Mouse (Mus musculus) lung, embryonic 16.5 days (tissue): ENCODE data around the gene Trim2. TPM values are rescaled to one million over a fixed set of nuclear protein-coding genes. Genes with fewer than 3 reads are reported as not detected.

ENCODE experiments used
- ATAC-seq: fragments of 200-750 bp; cut with Nextera tagmentation; 2 replicates; pipeline ENCODE4 v1.8.0; 2017; ENCODE audit warnings: low read depth, mild to moderate bottlenecking, moderate library complexity
- H3K27ac ChIP-seq: fragments of 300-500 bp; sonication (generic); 2 replicates; pipeline ENCODE4 v1.5.1; 2014; ENCODE audit warnings: mild to moderate bottlenecking, control low read depth, low read length
- H3K27me3 ChIP-seq: fragments of 300-500 bp; sonication (generic); 2 replicates; pipeline ENCODE4 v1.6.1; 2014; ENCODE audit warnings: low read depth, low read length, mixed read lengths; ENCODE audit not compliant: control insufficient read depth, insufficient read depth
- H3K36me3 ChIP-seq: fragments of 300-500 bp; sonication (generic); 2 replicates; pipeline ENCODE4 v1.6.1; 2014; ENCODE audit warnings: low read length; ENCODE audit not compliant: control insufficient read depth, insufficient read depth
- H3K4me1 ChIP-seq: fragments of 300-500 bp; sonication (generic); replicated peaks from 2 replicates; pipeline ENCODE4 v1.6.1; 2014; ENCODE audit warnings: low read length, mixed read lengths; ENCODE audit not compliant: control insufficient read depth, insufficient read depth
- H3K4me2 ChIP-seq: fragments of 300-500 bp; sonication (generic); 2 replicates; pipeline ENCODE4 v1.6.1; 2014; ENCODE audit warnings: low read depth, low read length, control low read depth
- H3K4me3 ChIP-seq: fragments of 300-500 bp; sonication (generic); 2 replicates; pipeline ENCODE4 v1.5.1; 2014; ENCODE audit warnings: mild to moderate bottlenecking, low read length, control low read depth
- H3K9ac ChIP-seq: fragments of 300-500 bp; sonication (generic); 2 replicates; pipeline ENCODE4 v1.6.1; 2014; ENCODE audit warnings: low read length, control low read depth
- H3K9me3 ChIP-seq: fragments of 300-500 bp; sonication (generic); 2 replicates; pipeline ENCODE4 v1.6.1; 2016; ENCODE audit warnings: low read length; ENCODE audit not compliant: control insufficient read depth
- WGBS: fragments of 180-500 bp; shearing (Covaris S2); extraction: QIAGEN DNeasy Blood & Tissue Kit; methylation state at CpG from one replicate; pipeline ENCODE4 v1.1.7; 2014; 5-methylcytosine and 5-hydroxymethylcytosine counted together
- polyA plus RNA-seq: library from polyadenylated mRNA; unstranded; fragments of >200 nt; fragmentation: Nextera tagmentation; extraction: Ambion mirVana; gene quantifications from 2 replicates; pipeline ENCODE4 v1.2.1, GENCODE M21; 2015

The Trim2 gene
- polyA plus RNA-seq, 1 experiment from 2014 or later: 31.9 TPM

DNA sequence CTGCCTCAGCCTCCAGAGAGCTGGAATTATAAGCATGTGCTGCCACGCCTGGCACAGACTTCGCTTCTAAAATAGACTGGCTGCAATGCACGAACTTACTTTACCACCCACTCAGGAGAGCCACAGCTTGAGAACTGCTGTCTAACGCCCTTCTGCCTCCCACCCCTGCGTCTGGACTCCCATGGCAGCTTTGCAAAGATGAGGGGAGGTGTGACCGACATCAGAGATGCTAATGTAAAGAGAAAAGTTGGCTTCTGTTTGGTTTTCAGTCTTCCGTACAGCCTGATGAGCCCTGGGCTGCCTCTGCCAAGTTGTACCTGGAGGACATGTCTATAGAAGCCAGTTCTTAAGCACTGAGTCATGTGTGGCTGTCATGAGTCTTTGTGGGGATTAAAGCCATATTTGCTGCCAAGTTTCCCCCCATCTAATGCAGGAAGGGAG is 60.2 kb downstream of the Trim2 start:
- no peaks in the 10 kb centered on the region for H3K9me3 ChIP-seq
- no peak overlapping the region for H3K9ac ChIP-seq
- H3K4me2 ChIP-seq: no peak overlapping the region
- peaks cover 7% of the 10 kb centered on the region for H3K4me1 ChIP-seq
- no peaks in the 10 kb centered on the region for H3K36me3 ChIP-seq
- no peaks in the 10 kb centered on the region for H3K27me3 ChIP-seq
- no peak for ATAC-seq
- 60% methylated on average over 7 of the region's 7 CpGs for WGBS
- H3K27ac ChIP-seq: no peak overlapping the region
- H3K4me3 ChIP-seq: no peak overlapping the region

DNA sequence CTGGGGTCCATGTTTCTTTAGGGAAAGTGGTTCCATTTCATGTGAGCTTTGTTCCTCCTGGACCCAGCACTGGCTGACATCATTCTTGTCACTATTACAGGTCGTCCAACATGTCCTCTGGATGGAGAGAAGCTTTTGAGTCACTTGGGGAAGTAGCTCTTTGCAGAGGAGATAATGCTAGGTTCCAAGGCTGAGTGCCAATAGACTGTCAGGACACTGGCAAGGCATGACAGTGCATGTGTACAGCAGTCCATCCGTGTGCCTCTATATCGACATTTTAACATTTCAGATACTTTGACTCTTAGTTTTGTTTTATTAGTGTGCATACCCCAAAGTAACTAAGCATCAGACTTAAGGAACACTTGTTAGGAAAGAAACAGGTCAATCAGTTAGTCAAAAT is 63.6 kb downstream of the Trim2 start:
- 63% methylated on average over 3 of the region's 3 CpGs for WGBS
- no peak overlapping the region for H3K27ac ChIP-seq
- no peaks in the 10 kb centered on the region for H3K27me3 ChIP-seq
- H3K36me3 ChIP-seq: no peaks in the 10 kb centered on the region
- H3K9ac ChIP-seq: no peak overlapping the region
- no peaks in the 10 kb centered on the region for H3K9me3 ChIP-seq
- H3K4me2 ChIP-seq: no peak overlapping the region
- no peak for ATAC-seq
- H3K4me1 ChIP-seq: peaks cover 7% of the 10 kb centered on the region
- no peak overlapping the region for H3K4me3 ChIP-seq

DNA sequence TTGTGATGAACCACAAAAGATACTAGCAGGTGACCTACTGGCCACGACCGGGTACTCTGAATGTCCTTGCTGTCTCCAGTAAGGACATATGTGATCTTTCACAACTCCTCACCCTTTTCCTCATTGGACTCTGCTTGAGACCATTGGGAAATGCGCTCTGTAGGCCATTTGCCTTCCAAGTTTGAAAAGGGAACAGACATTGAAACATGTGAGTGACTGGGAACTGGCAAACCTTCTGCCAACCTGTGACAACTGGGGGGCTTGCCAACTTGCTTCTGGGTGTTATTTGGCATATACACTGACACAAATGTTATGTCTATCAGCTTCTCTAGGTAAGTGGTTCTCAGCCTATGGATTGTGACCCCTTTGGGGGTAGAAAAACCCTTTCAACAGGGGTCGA is 64.2 kb downstream of the Trim2 start:
- WGBS: 85% methylated on average over 4 of the region's 4 CpGs
- no peak overlapping the region for H3K4me2 ChIP-seq

GRCm38 (mm10) chr3:84241098-84241497 is 65.6 kb downstream of the Trim2 start:
- 89% methylated on average over 4 of the region's 4 CpGs for WGBS
- Histone ChIP-seq H3K4me1 (no peaks in the 10 kb centered on the region), H3K9ac (no peak overlapping the region), H3K27ac (no peak overlapping the region), H3K4me3 (no peak overlapping the region), H3K4me2 (no peak overlapping the region), H3K9me3 (no peaks in the 10 kb centered on the region), H3K27me3 (no peaks in the 10 kb centered on the region), H3K36me3 (no peaks in the 10 kb centered on the region)
- ATAC-seq: no peak

More for the DNA sequence above, 64.2 kb downstream of the Trim2 start:
- no peak overlapping the region for H3K9ac ChIP-seq
- ATAC-seq: no peak
- H3K4me3 ChIP-seq: no peak overlapping the region
- H3K27ac ChIP-seq: no peak overlapping the region
- H3K9me3 ChIP-seq: no peaks in the 10 kb centered on the region
- H3K4me1 ChIP-seq: 0 out of 2 replicates have a peak, but pooled peaks cover 3% of the 10 kb centered on the region
- no peaks in the 10 kb centered on the region for H3K27me3 ChIP-seq
- no peaks in the 10 kb centered on the region for H3K36me3 ChIP-seq

DNA sequence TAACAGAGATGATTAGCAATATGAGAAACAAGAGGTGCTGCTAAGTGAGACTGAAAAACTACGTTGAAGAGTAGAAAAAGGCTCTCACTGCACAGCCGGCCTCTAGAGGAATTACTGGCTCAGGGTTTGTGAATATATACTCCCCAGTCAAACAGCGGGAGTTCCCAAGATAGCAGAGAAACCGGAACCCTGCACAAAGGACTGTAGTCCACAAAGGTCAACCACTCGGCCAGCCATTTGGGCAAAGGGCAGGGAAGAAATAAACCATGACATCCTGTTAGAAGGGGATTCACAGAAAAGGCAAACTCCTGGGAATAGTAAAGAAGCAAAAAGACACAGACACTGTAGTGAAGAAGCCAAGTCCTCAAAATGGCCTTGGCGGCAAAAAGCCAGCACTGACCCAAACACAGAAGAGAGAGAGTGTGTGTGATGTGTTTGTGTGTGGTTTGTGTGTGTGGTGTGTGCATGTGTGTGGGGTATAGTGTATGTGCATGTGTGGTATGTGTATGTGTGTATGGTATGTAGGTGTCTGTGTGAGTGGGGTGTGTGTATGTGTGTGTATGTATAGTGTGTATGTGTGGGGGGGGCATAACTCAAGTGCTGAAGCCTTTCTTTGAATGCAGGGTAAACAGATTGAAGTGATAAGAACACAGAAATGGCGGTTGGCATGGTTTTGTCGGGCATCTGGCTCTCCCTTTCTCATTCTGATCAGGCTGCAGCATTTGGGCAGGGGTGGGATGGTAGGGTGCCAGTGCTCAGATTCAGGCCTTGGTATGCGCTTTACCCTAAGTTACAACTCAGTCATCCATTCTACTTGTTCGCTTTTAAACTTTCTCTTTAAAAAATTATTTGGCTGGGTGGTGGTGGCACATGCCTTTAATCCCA is 71.0 kb downstream of the Trim2 start:
- Histone ChIP-seq H3K4me1 (peaks cover 8% of the 10 kb centered on the region), H3K36me3 (no peaks in the 10 kb centered on the region), H3K4me2 (no peak overlapping the region), H3K4me3 (no peak overlapping the region), H3K27me3 (no peaks in the 10 kb centered on the region), H3K9ac (no peak overlapping the region), H3K27ac (peak overlapping the region; percentile 5; the same call in 1 of the 2 replicates), H3K9me3 (0 out of 2 replicates have a peak, but pooled peaks cover 2% of the 10 kb centered on the region)
- ATAC-seq: peak; percentile 69
- WGBS: 46% methylated on average over 10 of the region's 10 CpGs

GRCm38 (mm10) chr3:84234562-84234961 is 72.1 kb downstream of the Trim2 start:
- Histone ChIP-seq H3K4me1 (peaks cover 9% of the 10 kb centered on the region), H3K4me3 (no peak overlapping the region), H3K9me3 (0 out of 2 replicates have a peak, but pooled peaks cover 2% of the 10 kb centered on the region), H3K27ac (no peak overlapping the region), H3K36me3 (no peaks in the 10 kb centered on the region), H3K4me2 (no peak overlapping the region), H3K27me3 (no peaks in the 10 kb centered on the region), H3K9ac (no peak overlapping the region)
- no peak for ATAC-seq
- WGBS: 76% methylated on average over 4 of the region's 4 CpGs

- WGBS: 81% methylated on average over 5 of the region's 5 CpGs
- Histone ChIP-seq H3K36me3 (no peaks in the 10 kb centered on the region), H3K4me3 (no peak overlapping the region), H3K27me3 (no peaks in the 10 kb centered on the region), H3K9ac (no peak overlapping the region), H3K4me1 (peaks cover 9% of the 10 kb centered on the region), H3K27ac (no peak overlapping the region), H3K4me2 (no peak overlapping the region), H3K9me3 (0 out of 2 replicates have a peak, but pooled peaks cover 2% of the 10 kb centered on the region)
- ATAC-seq: no peak
Observed at GRCm38 (mm10) chr3:84233663-84234415, 72.8 kb downstream of the Trim2 start.

GRCm38 (mm10) chr3:84232312-84232711 is 74.4 kb downstream of the Trim2 start:
- H3K4me1 ChIP-seq: peaks cover 14% of the 10 kb centered on the region
- no peak for ATAC-seq
- H3K27me3 ChIP-seq: no peaks in the 10 kb centered on the region
- no peak overlapping the region for H3K27ac ChIP-seq
- 0 out of 2 replicates have a peak, but pooled peaks cover 2% of the 10 kb centered on the region for H3K9me3 ChIP-seq
- no peak overlapping the region for H3K4me2 ChIP-seq
- H3K36me3 ChIP-seq: no peaks in the 10 kb centered on the region
- no peak overlapping the region for H3K4me3 ChIP-seq
- H3K9ac ChIP-seq: no peak overlapping the region
- 60% methylated on average over 6 of the region's 6 CpGs for WGBS

GRCm38 (mm10) chr3:84230988-84231387 is 75.7 kb downstream of the Trim2 start:
- WGBS: 11% methylated on average over 3 of the region's 3 CpGs
- H3K4me2 ChIP-seq: no peak overlapping the region
- 0 out of 2 replicates have a peak, but pooled peaks cover 2% of the 10 kb centered on the region for H3K9me3 ChIP-seq
- no peaks in the 10 kb centered on the region for H3K36me3 ChIP-seq
- no peak overlapping the region for H3K9ac ChIP-seq
- no peak for ATAC-seq
- 0 out of 2 replicates have a peak overlapping the region, but pooled peaks have one; percentile 13 for H3K27ac ChIP-seq
- no peaks in the 10 kb centered on the region for H3K27me3 ChIP-seq
- peaks cover 20% of the 10 kb centered on the region for H3K4me1 ChIP-seq
- H3K4me3 ChIP-seq: no peak overlapping the region
